Mouse (Mus musculus) cortical plate, adult 2 months (tissue): ENCODE results near the gene Mcoln3.
A peak's percentile ranks its signal among the peaks of the same experiment; 100 is the strongest.

Experiments used
- CTCF ChIP-seq: fragments of 200-500 bp; IDR thresholded peaks from 2 replicates; pipeline ENCODE4 v1.5.1; 2011; ENCODE audit warnings: mild to moderate bottlenecking, control low read depth, low read length; ENCODE audit not compliant: insufficient read depth; ENCODE audit errors: extremely low read depth
- POLR2A ChIP-seq: fragments of 200-500 bp; IDR thresholded peaks from 2 replicates; pipeline ENCODE4 v1.6.1; 2011; ENCODE audit warnings: mild to moderate bottlenecking, low read length, control low read depth; ENCODE audit not compliant: insufficient read depth; ENCODE audit errors: extremely low read depth

DNA sequence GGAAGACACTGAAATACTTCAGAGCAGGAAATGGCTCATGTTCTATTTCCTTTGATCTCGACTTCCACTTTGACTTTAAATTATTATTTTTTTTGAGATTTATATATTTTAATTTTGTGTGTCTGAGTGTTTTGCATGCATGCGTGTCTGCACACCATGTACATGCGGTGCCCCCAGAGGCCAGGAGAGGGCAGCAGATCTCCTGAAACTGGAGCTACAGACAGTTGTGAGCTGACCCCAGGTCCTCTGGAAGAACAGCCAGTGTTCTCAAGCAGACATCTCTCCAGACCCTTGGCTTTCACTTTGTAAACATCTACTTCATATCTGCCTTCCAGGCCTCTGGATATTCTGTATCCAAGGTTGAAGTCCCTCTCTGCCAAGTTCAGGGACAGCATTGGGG is 63.7 kb downstream of the Mcoln3 start:
- TF ChIP-seq POLR2A, result no peak
- peak; percentile 42 for TF ChIP-seq CTCF
